In the genomic region with DNA sequence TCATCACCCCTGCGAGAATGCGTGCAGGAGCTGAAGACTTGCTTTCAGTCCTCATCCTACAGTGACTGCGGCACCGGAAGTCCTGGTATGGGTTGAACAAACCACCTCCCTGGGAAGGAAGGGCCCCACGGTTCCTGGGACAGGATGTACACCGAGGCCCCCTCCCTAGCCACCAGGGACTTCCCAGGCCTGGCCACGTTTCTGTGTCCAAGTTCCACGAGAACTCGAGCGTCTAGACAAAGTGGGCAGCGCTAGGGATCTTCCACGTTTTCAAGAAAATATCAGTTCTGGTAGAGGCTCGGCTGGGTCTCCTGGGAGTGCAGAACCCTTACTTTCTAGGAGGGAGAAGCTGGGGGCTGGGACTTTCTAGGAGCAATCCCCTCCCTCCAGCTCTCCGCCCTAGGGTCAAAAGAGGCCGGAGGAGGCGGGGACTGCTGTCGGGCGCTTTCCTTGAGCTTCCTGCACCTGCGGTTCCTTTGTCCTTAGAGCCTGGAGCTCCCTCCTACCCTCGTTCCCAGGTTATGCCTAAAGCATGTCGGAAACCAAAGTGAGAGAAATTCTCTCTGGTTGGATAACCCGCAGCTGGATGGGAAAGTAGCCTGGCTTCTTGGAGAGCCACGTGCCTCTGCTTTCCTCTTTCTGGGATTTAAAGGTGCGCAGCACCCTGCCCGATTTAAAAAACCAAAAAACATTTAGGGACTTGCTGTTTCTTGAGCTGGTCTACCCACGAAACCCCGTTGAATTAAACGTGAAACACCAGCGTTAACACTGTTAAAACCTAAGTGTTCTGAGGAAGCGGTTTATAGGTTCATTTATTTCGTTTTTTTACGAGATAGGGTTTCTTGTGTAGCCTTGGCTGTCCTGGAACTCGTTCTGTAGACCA, we compare ENCODE assay signal across 8 mouse cellular contexts. TPM values are rescaled to one million over a fixed set of nuclear protein-coding genes. Genes with fewer than 3 reads are reported as not detected.
DNase-seq lines count a peak whose midpoint lies in the region; ATAC-seq and TF ChIP-seq lines count a peak whose summit lies in the region.

No protein-coding gene starts in this region.

- 3% methylated on average over 33 of the region's 33 CpGs for WGBS in intestine, embryonic 16.5 days
- WGBS in lung, adult 2 months = 6% methylated on average over 33 of the region's 33 CpGs
- WGBS in neural tube, embryonic 15.5 days = 3% methylated on average over 33 of the region's 33 CpGs

- peak overlapping the region; percentile 99 for H3K4me3 ChIP-seq in E14TG2a.4 (replicated peaks; ENCODE audit: low read length)
- peak overlapping the region; percentile 75 for H3K4me3 ChIP-seq in intestine, embryonic 16.5 days (ENCODE audit: low read length)
- H3K4me3 ChIP-seq in lung, adult 2 months (replicated peaks; ENCODE audit: extremely low read depth, low read depth, low read length) = peak overlapping the region; percentile 98
- H3K4me3 ChIP-seq in neural tube, embryonic 15.5 days (replicated peaks) = peak overlapping the region; percentile 66

- H3K27ac ChIP-seq in intestine, embryonic 16.5 days (ENCODE audit: low read length) = peak overlapping the region; percentile 97
- H3K27ac ChIP-seq in neural tube, embryonic 15.5 days (replicated peaks) = peak overlapping the region; percentile 85

- H3K9ac ChIP-seq in intestine, embryonic 16.5 days (ENCODE audit: low read depth, low read length) = peak overlapping the region; percentile 88
- H3K9ac ChIP-seq in neural tube, embryonic 15.5 days (replicated peaks) = peak overlapping the region; percentile 70; the same call in 1 of the 2 replicates

- intact Hi-C loops in gastrocnemius, postnatal 36 days (cut with DNase I) = loop anchor here (2.0 to 5.0 kb wide), 2 partner anchors 21 to 42 kb away; partner anchors contain the start of gene Lyl1

- peaks cover 22% of the 10 kb centered on the region for H3K36me3 ChIP-seq in E14TG2a.4 (ENCODE audit: insufficient read depth, low read length)
- H3K36me3 ChIP-seq in intestine, embryonic 16.5 days (ENCODE audit: control insufficient read depth, insufficient read depth, low read length) = no peaks in the 10 kb centered on the region
- H3K36me3 ChIP-seq in neural tube, embryonic 15.5 days = no peaks in the 10 kb centered on the region

- TF ChIP-seq POLR2A in lung, adult 2 months (IDR thresholded peaks at IDR 0.05; ENCODE audit: borderline replicate concordance, extremely low read depth, low read depth, low read length) = peak; percentile 81

- H3K9me3 ChIP-seq in E14TG2a.4 (ENCODE audit: low read length) = no peaks in the 10 kb centered on the region
- H3K9me3 ChIP-seq in intestine, embryonic 16.5 days (ENCODE audit: control insufficient read depth, low read length) = no peaks in the 10 kb centered on the region
- H3K9me3 ChIP-seq in neural tube, embryonic 15.5 days (replicated peaks) = no peaks in the 10 kb centered on the region

- H3K4me2 ChIP-seq in intestine, embryonic 16.5 days (ENCODE audit: low read depth, low read length) = peak overlapping the region; percentile 77
- H3K4me2 ChIP-seq in neural tube, embryonic 15.5 days = peak overlapping the region; percentile 73

- peaks cover 43% of the 10 kb centered on the region for H3K4me1 ChIP-seq in E14TG2a.4 (replicated peaks; ENCODE audit: low read depth, low read length)
- peaks cover 44% of the 10 kb centered on the region for H3K4me1 ChIP-seq in intestine, embryonic 16.5 days (ENCODE audit: control insufficient read depth, insufficient read depth, low read length)
- H3K4me1 ChIP-seq in lung, adult 2 months (ENCODE audit: control insufficient read depth, insufficient read depth, low read length) = peaks cover 10% of the 10 kb centered on the region
- peaks cover 56% of the 10 kb centered on the region for H3K4me1 ChIP-seq in neural tube, embryonic 15.5 days

- no peak; the same call in 1 of the 2 replicates for ATAC-seq in intestine, embryonic 16.5 days
- ATAC-seq in neural tube, embryonic 15.5 days (ENCODE audit: low FRiP score) = no peak

- peak; percentile 59 to 76 for DNase-seq in adrenal gland, postnatal 36 days
- DNase-seq in gastrocnemius, postnatal 36 days = peak; percentile 38 to 43
- DNase-seq in lung, adult 2 months = peak; percentile 75
- DNase-seq in urinary bladder, postnatal 14 days (ENCODE audit: low spot score) = peak; percentile 75
- DNase-seq in right cerebral cortex, postnatal 10 days (ENCODE audit: low spot score in 2 of 2) = no peak

- no peaks in the 10 kb centered on the region for H3K27me3 ChIP-seq in E14TG2a.4 (ENCODE audit: insufficient read depth, low read length)
- no peaks in the 10 kb centered on the region for H3K27me3 ChIP-seq in intestine, embryonic 16.5 days (replicated peaks; ENCODE audit: control insufficient read depth, insufficient read depth, low read length)
- 0 out of 2 replicates have a peak, but pooled peaks cover 3% of the 10 kb centered on the region for H3K27me3 ChIP-seq in neural tube, embryonic 15.5 days (replicated peaks)

- no peak for TF ChIP-seq CTCF in E14TG2a.4 (conservative IDR thresholded peaks at IDR 0.05; ENCODE audit: low read length)
- no peak for TF ChIP-seq CTCF in lung, adult 2 months (IDR thresholded peaks at IDR 0.05; ENCODE audit: insufficient read depth, low read length)

RNA-seq across cellular contexts. Expression of gene Ier2, which starts 2.5 kb away (rescaled TPM):
- 10 to 100 TPM; 33.9 to 37.4 TPM for total RNA-seq in adrenal gland, postnatal 36 days (2021)
- 1 to 10 TPM; 5.6 to 9.3 TPM for total RNA-seq in gastrocnemius, postnatal 36 days (2021)
- polyA plus RNA-seq in intestine, embryonic 16.5 days (2015; fragmentation: Nextera tagmentation; extraction: Ambion mirVana) = 77.7 and 78.7 TPM in 2 replicates
- polyA plus RNA-seq in lung, adult 2 months (2012; rRNA removed) = 34.6 and 47.1 TPM in 2 replicates
- 20.3 and 33.1 TPM in 2 replicates for polyA plus RNA-seq in neural tube, embryonic 15.5 days (2015; fragmentation: Nextera tagmentation; extraction: Ambion mirVana)

RNA-seq across cellular contexts. Expression of gene Trmt1, which starts 25.9 kb away (rescaled TPM):
- total RNA-seq in adrenal gland, postnatal 36 days (2021) = 10 to 100 TPM; 63.8 to 83.7 TPM
- 10 to 100 TPM; 39.8 to 43.3 TPM for total RNA-seq in gastrocnemius, postnatal 36 days (2021)
- polyA plus RNA-seq in intestine, embryonic 16.5 days (2015; fragmentation: Nextera tagmentation; extraction: Ambion mirVana) = 60.0 and 67.1 TPM in 2 replicates
- polyA plus RNA-seq in lung, adult 2 months (2012; rRNA removed) = 87.5 and 99.1 TPM in 2 replicates
- polyA plus RNA-seq in neural tube, embryonic 15.5 days (2015; fragmentation: Nextera tagmentation; extraction: Ambion mirVana) = 66.7 and 75.1 TPM in 2 replicates

RNA-seq across cellular contexts. Expression of gene Nacc1, which starts 27.5 kb away (rescaled TPM):
- 10 to 100 TPM; 73.9 to 80.0 TPM for total RNA-seq in adrenal gland, postnatal 36 days (2021)
- 10 to 100 TPM; 18.1 to 20.1 TPM for total RNA-seq in gastrocnemius, postnatal 36 days (2021)
- polyA plus RNA-seq in intestine, embryonic 16.5 days (2015; fragmentation: Nextera tagmentation; extraction: Ambion mirVana) = 11.0 and 14.8 TPM in 2 replicates
- 72.5 and 81.8 TPM in 2 replicates for polyA plus RNA-seq in lung, adult 2 months (2012; rRNA removed)
- polyA plus RNA-seq in neural tube, embryonic 15.5 days (2015; fragmentation: Nextera tagmentation; extraction: Ambion mirVana) = 12.3 and 14.1 TPM in 2 replicates

RNA-seq across cellular contexts. Expression of gene Lyl1, which starts 41.1 kb away (rescaled TPM):
- 1 to 10 TPM; 2.5 to 2.9 TPM for total RNA-seq in adrenal gland, postnatal 36 days (2021)
- total RNA-seq in gastrocnemius, postnatal 36 days (2021) = 1 to 10 TPM in 1 of 2 experiments, under 1 TPM in 1; 0.96 to 1.4 TPM
- polyA plus RNA-seq in intestine, embryonic 16.5 days (2015; fragmentation: Nextera tagmentation; extraction: Ambion mirVana) = 4.9 and 5.0 TPM in 2 replicates
- polyA plus RNA-seq in lung, adult 2 months (2012; rRNA removed) = 20.2 and 21.9 TPM in 2 replicates
- 3.1 and 6.1 TPM in 2 replicates for polyA plus RNA-seq in neural tube, embryonic 15.5 days (2015; fragmentation: Nextera tagmentation; extraction: Ambion mirVana)

Comparison
In these comparisons a context has a peak if more than half of its experiments do, and no peak if none do; other contexts are left out.
1. DNase-seq: peak in adrenal gland, postnatal 36 days (2 of 2), gastrocnemius, postnatal 36 days (2 of 2), lung, adult 2 months (single experiment) and urinary bladder, postnatal 14 days (single experiment); none in right cerebral cortex, postnatal 10 days (0 of 2).
2. Peak in every context shown above with its lines, with median percentiles within 50 percentile points of each other: H3K4me3 ChIP-seq.